Mouse (Mus musculus) G1E (cell line): ENCODE measurements at regions not wholly inside any gene's neighbourhood (a gene's known extent, or its start where the extent isn't known, plus 50 kb on each side); places are given as distances from the start of the nearest gene placed in this dataset.

ENCODE experiments used
- ATAC-seq: 2 replicates; pipeline ENCODE4 v1.8.0; 2016; ENCODE audit warnings: mild to moderate bottlenecking; ENCODE audit not compliant: insufficient number of reproducible peaks, poor library complexity, low FRiP score, severe bottlenecking; ENCODE audit errors: extremely low read depth
- DNase-seq: peaks from one replicate; pipeline ENCODE4 v3.0.0; 2012; ENCODE audit warnings: low spot score
- H3K27me3 ChIP-seq: 2 replicates; pipeline ENCODE4 v1.6.1; 2012; ENCODE audit warnings: mild to moderate bottlenecking, low read length, inconsistent platforms; ENCODE audit not compliant: insufficient read depth
- H3K36me3 ChIP-seq: replicated peaks from 2 replicates; pipeline ENCODE3; 2012; ENCODE audit warnings: mild to moderate bottlenecking, inconsistent platforms
- H3K4me1 ChIP-seq: 2 replicates; pipeline ENCODE4 v1.6.1; 2012; ENCODE audit warnings: low read depth, low read length, inconsistent platforms, mixed read lengths; ENCODE audit not compliant: insufficient read depth
- H3K4me3 ChIP-seq: 2 replicates; pipeline ENCODE4 v1.5.1; 2012; ENCODE audit warnings: low read depth, mild to moderate bottlenecking, inconsistent platforms, low read length, moderate library complexity, mixed read lengths
- H3K9me3 ChIP-seq: replicated peaks from 2 replicates; pipeline ENCODE4 v1.6.1; 2012; ENCODE audit warnings: inconsistent platforms
- CTCF ChIP-seq: IDR thresholded peaks from 2 replicates; pipeline ENCODE4 v1.5.1; 2012; ENCODE audit warnings: low read depth, low read length, inconsistent platforms, mixed read lengths
- GATA1 ChIP-seq: IDR thresholded peaks from 2 replicates; pipeline ENCODE4 v1.6.1; 2012; ENCODE audit warnings: borderline replicate concordance, low read length, inconsistent platforms, mixed read lengths
- GATA2 ChIP-seq: IDR thresholded peaks from 2 replicates; pipeline ENCODE4 v1.6.1; 2012; ENCODE audit warnings: low read depth, low read length, inconsistent platforms, borderline replicate concordance
- POLR2AphosphoS5 ChIP-seq: IDR thresholded peaks from 2 replicates; pipeline ENCODE4 v1.6.1; 2012; ENCODE audit warnings: low read depth, low read length, inconsistent platforms; ENCODE audit not compliant: insufficient replicate concordance
- TAL1 ChIP-seq: conservative IDR thresholded peaks from 2 replicates; pipeline ENCODE4 v1.6.1; 2012; ENCODE audit warnings: low read depth, low read length, inconsistent platforms, mixed read lengths

- H3K4me3 ChIP-seq = no peak overlapping the region
- no peak for DNase-seq
- TF ChIP-seq POLR2AphosphoS5 (no peak), GATA2 (no peak), GATA1 (no peak)
- no peaks in the 10 kb centered on the region for H3K36me3 ChIP-seq
- H3K9me3 ChIP-seq = peaks cover 77% of the 10 kb centered on the region
- no peaks in the 10 kb centered on the region for H3K27me3 ChIP-seq
- H3K4me1 ChIP-seq = no peaks in the 10 kb centered on the region
- ATAC-seq = no peak
These were observed 70.1 kb upstream of the Ppp2r5c start for GRCm38 (mm10) chr12:110376838-110377150.

GRCm38 (mm10) chr12:110377306-110377705, 69.6 kb upstream of the Ppp2r5c start:
- Histone ChIP-seq H3K27me3 (no peaks in the 10 kb centered on the region), H3K4me1 (no peaks in the 10 kb centered on the region), H3K36me3 (no peaks in the 10 kb centered on the region), H3K4me3 (no peak overlapping the region), H3K9me3 (peaks cover 72% of the 10 kb centered on the region)
- ATAC-seq (no peak), DNase-seq (no peak)
- no peak for TF ChIP-seq TAL1
- TF ChIP-seq GATA2 = no peak
- TF ChIP-seq POLR2AphosphoS5 = no peak
- no peak for TF ChIP-seq CTCF
- no peak for TF ChIP-seq GATA1

- no peaks in the 10 kb centered on the region for H3K36me3 ChIP-seq
- DNase-seq (no peak), ATAC-seq (no peak)
- TF ChIP-seq CTCF (no peak), GATA1 (no peak), GATA2 (no peak), POLR2AphosphoS5 (no peak), TAL1 (no peak)
- no peaks in the 10 kb centered on the region for H3K27me3 ChIP-seq
- H3K4me3 ChIP-seq = no peak overlapping the region
- peaks cover 67% of the 10 kb centered on the region for H3K9me3 ChIP-seq
- H3K4me1 ChIP-seq = no peaks in the 10 kb centered on the region
These were observed 69.2 kb upstream of the Ppp2r5c start for GRCm38 (mm10) chr12:110377734-110378133.

GRCm38 (mm10) chr12:110378302-110378701, 68.6 kb upstream of the Ppp2r5c start:
- TF ChIP-seq GATA2 = no peak
- Histone ChIP-seq H3K9me3 (peaks cover 63% of the 10 kb centered on the region), H3K4me3 (no peak overlapping the region), H3K4me1 (no peaks in the 10 kb centered on the region), H3K27me3 (no peaks in the 10 kb centered on the region), H3K36me3 (no peaks in the 10 kb centered on the region)
- no peak for DNase-seq
- no peak for ATAC-seq

GRCm38 (mm10) chr12:110379721-110380120, 67.2 kb upstream of the Ppp2r5c start:
- Histone ChIP-seq H3K36me3 (no peaks in the 10 kb centered on the region), H3K9me3 (peaks cover 51% of the 10 kb centered on the region), H3K27me3 (no peaks in the 10 kb centered on the region), H3K4me1 (no peaks in the 10 kb centered on the region), H3K4me3 (no peak overlapping the region)
- ATAC-seq (no peak), DNase-seq (no peak)
- TF ChIP-seq POLR2AphosphoS5 (no peak), TAL1 (no peak), GATA1 (no peak), CTCF (no peak), GATA2 (no peak)

- ATAC-seq = no peak
- no peak for DNase-seq
- Histone ChIP-seq H3K4me1 (no peaks in the 10 kb centered on the region), H3K36me3 (no peaks in the 10 kb centered on the region), H3K27me3 (no peaks in the 10 kb centered on the region; the same call in 1 of the 2 replicates), H3K4me3 (no peak overlapping the region), H3K9me3 (peaks cover 53% of the 10 kb centered on the region)
- TF ChIP-seq GATA1 (no peak), CTCF (no peak), GATA2 (no peak), POLR2AphosphoS5 (no peak), TAL1 (no peak)
These were observed 65.8 kb upstream of the Ppp2r5c start for GRCm38 (mm10) chr12:110380831-110381750.
